Mouse (Mus musculus): ENCODE data around the gene Myof.
A peak's percentile ranks its signal among the peaks of the same experiment; 100 is the strongest.

The Myof gene

DNA sequence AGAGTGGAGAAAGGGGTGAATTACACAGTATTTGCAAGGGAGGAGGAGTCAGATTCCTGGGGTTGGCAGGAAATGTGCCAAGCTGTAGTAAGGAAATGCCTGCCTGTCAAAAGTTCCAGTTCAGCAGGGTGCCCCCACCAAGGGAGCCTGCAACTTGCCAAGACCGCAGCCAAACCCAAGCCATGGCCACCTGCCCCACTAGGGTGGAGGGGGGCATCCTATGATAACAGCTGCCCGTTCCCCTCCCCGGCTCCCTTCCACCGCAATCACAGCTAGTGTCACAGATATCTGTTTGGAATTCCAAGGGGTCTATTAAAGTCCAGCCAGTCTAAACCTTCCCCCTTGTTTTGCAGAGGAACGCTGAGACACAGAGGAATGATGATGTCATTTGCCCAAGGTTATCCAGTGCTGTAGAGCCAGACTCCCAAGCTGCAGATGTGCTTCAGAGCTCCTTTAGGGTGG is 1.1 kb downstream of the Myof start:
- no peak for ATAC-seq (ENCODE audit: low TSS enrichment)

DNA sequence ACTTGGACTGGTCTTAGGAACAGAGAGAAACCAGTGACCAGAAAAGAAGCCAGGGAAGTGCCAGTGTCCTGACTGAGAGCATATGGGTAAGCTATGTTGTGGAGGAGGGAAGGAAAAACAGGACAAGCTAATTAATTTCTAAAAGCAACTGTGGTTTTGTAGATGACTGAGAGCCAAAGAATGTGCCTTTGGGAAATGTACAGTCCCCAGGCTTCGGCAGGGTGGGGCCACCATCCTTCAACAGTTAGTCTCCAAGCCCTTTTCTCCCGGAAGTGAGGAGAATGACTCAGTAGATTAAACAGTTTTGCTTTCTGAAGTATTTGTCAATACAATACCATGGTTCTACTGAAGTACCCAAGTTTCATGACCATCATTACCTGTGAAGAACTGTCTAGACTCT is 5.1 kb downstream of the Myof start:
- no peak for ATAC-seq (ENCODE audit: low TSS enrichment)

DNA sequence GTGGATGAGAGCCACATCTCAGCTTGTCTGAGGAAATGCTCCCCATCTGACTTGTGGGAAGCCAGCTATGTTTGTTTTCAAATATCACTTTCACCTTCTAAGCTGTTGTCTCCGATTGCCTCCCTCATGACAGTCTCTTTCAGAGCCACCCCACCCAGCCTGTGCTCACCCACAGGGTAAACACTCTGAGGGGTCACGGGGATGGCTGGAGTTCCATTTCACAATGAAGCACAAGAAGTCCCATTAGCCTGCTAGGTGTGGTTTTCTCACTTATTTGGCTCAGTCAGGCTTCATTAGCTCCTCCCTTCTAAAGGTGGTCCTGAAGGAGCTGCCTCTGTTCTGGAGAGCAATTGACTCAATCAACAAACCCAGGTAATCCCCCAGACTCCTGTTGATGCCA is 7.6 kb downstream of the Myof start:
- no peak for ATAC-seq (ENCODE audit: low TSS enrichment)

DNA sequence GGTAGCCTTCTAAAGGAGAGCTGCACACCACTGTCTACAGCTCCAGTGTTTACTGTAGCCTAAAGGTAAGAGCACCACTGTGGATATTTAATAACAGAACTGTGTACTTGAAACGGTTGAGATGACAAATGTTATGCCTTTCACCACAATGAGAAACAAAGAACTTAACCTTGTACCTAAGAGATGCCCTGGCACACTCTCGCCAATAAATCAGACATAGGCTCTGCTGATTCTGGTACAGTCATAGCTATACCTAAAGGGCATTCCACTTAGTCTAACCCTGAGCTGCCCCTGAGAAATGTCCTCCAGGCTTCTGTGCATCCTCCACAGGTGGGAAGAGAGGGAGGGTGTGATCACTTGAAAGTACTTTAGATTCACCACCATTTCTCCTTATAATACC is 8.7 kb downstream of the Myof start:
- ATAC-seq (ENCODE audit: low TSS enrichment), result no peak

DNA sequence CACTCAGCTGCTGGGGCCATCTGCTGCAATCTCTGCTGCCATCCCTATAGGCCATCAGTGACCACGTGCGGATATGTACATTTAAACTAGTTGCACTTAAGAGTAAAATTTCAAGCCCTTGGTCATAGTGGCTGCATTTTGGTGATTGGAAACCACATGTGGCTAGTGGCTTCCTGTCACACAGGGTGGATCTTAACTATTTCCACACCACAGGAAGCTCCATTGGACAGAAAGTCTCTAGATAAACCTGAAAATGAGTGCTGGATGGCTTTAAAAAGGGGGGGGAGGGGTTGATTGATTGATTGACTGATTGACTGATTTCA is 9.7 kb downstream of the Myof start:
- ATAC-seq (ENCODE audit: low TSS enrichment), result no peak

DNA sequence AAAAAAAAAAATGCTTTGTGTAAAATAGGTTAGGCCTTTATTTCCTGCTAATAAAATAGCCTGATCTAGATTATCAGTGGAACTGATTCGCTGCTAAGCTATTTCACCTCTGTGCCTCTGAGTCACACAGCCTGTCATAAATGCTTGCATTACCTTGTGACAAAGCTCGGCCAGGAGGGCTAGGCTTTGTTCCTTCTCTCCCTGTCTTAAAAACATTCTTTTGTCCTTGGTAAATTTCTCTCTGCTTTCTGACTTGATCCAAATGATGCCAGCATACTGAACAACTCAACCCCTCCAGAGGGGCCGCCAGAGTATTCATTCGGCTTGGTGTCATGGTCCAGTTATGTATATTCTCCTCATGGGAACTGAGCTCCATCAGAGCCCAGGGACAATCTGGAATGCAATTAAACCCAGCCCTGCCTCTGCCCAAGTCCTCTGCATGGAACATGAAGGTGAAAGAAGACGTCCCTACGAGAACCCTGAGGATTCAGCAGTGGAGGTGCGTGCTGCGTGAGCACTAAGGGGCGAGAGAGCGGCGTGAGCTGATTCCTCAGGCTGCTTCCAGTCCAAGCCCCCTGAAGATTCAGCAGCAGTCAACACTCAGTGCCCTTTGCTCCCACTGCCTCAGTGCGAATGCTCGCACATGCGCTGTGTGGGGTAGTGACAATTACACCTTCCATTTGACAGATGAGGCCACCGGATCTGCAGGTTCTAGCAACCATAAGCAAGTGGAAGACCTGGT is 10.2 kb downstream of the Myof start:
- no peak for ATAC-seq (ENCODE audit: low TSS enrichment)

DNA sequence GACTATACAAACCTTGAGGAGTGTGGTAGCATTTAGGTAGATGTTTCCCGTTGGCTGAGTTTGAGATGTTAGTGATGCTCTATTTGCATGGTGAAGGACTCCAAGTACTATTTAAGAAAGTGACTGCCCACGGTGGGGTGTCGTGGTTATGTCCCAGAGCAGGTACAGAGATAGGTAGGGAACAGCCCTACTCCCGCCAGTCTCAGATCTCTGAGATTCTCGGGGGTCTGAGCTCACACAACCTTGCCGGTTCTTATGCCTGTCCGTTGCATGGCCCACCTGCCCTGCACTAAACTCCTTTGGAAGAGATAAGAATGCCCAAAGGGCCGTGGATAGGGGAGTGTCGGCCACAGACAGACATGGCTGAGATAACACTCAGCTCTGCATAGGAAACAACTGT is 12.2 kb downstream of the Myof start:
- ATAC-seq (ENCODE audit: low TSS enrichment), result no peak

DNA sequence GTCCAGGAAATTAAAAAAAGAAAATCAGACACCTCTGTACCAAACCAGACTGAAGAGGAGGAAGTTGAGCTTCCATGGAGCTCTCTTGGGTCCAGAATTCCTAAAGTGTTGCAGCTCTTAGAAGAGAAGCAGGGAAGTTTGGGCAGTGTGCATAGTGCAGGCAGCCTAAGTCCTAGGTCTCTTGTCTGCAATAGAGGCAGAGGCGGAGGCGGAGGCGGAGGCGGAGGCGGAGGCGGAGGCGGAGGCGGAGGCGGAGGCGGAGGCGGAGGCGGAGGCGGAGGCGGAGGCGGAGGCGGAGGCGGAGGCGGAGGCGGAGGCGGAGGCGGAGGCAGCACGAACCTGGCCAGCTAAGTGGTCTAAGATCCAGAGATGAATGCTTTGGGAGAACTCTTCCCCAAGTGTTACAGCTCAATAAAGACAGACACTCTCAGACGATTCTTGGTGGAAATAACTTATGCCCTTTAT is 12.7 kb downstream of the Myof start:
- peak; percentile 76 for ATAC-seq (ENCODE audit: low TSS enrichment)

DNA sequence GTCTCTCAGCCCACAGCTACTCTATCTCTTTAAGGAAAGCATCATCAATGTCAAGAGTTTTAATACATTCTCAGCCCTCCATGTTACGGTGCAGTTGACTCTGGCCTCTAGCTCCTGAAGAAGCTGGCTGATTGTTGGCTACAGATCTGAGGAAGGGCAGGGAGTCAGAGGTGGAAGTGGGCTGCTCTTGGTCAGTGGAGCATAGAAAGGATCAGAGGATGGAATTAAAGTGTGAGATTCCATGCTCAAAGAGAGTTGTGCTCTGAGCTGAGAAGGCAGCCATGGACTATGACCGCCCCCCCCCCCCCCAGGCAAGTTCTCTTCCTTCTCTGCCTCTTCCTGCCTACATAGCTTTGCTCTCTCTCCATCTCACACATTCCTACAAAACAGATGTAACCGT is 13.5 kb downstream of the Myof start:
- ATAC-seq (ENCODE audit: low TSS enrichment), result peak; percentile 32

DNA sequence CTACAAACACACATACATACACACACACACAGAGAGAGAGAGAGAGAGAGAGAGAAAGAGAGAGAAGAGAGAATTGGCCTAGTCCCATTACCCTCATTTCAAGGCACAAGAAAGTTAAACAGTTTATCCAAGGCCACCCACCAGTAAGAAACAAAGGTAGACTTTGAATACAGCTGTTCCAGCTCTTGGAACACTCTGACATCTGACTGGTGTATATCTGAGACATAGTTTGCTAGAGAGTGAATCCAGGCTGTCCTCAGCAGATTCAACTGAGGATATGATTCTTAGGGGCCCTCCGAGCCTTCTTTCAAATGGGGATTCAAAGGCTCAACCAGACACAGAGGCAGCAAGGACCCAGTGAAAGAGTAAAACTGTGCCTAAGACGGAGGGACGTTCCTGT is 14.1 kb downstream of the Myof start:
- no peak for ATAC-seq (ENCODE audit: low TSS enrichment)

DNA sequence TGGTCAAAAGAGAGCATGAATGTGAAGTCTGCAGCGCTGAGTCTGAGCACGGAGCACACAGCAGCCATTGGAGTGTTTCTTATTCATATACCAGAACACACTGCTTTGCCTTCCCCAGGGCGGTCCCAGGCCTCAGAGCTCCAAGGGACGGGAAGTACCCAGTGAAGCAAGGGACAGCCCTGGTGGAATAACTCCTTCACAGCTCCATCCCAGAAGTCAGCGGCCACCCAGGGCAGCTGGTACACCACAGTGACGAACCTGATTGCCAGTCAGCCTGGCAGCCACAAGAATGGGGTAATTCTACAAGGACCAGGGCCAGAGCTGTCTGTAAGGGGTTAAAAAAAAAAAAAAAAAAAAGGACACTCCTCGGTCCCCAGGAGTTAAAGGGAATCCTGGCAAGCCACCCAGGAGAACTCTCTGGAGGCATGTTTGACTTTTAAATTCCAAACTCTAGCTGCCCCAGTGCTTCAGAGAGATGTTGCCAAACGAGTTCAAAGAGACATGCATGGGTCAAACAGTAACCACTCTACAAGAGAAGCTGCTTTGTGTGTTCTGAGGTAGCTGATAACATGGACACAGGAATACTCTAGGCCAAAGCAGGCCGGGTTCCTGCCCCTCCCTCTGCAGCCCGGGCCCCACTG is 15.4 kb downstream of the Myof start:
- ATAC-seq (ENCODE audit: low TSS enrichment), result no peak

DNA sequence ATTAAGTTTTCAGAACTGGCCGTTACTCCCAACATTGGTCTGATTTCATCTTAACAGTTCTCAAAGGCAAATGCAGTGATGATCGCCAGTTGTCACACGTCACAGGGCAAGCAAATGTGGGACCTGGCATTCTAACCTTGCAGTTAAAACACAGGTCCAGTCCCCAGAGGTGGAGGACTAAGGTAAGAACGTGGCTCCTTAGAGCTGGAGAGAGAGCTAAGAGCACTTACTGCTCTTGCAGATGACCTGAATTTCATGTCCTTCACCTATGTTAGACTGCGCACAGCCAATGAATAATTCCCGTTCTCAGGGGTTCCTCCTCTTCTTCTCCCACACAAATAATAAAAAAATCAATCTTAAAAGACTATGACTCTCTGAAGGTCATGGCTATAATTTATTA is 16.0 kb downstream of the Myof start:
- no peak for ATAC-seq (ENCODE audit: low TSS enrichment)

DNA sequence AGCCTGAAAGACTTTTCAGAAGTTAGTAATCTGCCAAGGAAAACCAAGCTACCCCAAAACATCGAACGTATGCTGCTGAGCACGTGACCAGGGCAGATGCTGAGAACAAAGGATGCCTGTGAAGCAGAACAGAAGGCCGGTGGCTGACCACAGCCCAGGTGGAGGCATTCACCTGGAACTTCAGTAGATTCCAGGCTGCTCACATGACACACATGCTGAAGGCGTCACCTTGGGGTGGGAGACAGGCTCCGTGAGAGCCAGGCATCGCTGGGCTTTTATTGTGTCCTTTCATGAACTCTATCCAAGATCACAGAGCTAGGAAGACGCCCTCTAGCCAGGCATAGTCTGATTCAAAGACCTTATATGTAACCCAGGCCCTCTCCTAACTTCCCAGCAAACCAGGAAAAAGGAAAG is 17.2 kb downstream of the Myof start:
- no peak for ATAC-seq (ENCODE audit: low TSS enrichment)

DNA sequence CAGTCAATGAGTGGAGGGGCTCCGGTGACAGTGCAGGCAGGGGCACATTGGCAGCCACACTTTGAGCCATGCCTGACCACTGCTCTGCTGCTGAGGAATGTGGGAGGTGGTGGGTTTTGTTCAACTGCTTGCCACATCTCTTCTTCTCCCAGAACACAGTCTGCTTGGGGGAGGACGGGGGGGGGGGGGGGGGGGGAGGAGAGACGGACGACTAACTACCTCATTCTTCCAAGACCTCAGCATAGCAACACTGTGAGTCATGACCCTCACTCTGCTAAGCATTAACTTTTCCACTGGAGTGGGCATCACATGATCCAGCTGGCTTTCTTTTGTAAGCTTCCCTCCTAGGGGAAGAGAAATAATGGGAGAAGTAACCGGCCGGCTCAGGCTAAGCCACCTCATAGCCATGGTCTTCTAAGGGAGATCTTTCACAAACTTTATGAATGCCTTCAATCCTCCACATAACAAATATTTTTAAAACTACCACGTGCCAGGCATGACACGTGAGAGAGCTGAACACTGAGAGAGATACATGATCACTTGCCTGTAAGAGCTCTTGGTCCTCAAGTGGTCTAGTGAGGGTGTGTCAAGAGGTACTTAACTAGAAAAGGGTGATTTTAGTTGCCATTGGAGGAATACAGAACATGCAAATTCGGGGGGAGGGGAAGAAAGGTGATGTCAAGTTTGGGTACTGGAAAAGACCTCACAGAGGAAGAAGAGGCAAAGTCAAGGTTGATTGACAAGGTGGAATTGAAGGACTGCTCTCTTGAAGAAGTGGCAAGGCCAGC is 17.9 kb downstream of the Myof start:
- no peak for ATAC-seq (ENCODE audit: low TSS enrichment)

DNA sequence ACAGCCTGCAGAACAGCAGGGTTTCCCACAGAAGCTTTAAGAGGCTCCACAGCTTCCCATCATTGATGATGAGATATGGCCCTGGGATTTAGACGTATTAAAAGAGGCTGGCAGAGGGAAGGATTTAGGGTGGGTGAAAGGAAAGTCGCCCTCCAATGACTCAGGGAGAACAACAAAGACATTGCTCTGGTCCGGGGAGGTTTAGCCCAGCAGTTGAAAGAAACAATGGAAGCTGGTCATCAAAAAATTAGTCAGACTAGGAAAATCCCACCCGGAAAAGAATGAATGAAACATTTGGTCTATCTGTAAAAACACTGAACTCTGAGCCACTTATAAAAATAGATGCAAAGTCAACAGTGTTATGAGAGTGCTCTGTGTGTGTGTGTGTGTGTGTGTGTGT is 19.8 kb downstream of the Myof start:
- ATAC-seq (ENCODE audit: low TSS enrichment), result no peak

DNA sequence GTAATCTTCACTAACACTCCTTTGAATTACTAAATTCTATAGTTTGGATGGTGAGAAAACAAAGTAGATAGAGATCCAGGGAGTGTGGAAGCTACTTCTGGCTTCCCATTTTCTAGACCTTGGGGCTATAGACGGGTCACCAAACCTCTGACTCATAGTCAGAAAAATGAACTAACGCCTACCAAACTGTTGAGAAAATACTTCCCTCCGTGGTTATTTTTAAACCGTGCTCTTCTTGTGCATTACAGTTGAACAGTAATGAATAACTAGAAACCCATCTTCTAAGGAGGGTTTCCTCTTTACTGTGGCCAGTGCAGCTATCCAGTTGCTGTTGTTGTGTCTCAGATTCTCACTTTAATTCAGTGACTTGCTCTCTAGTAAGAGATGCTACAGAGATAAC is 20.7 kb downstream of the Myof start:
- ATAC-seq (ENCODE audit: low TSS enrichment), result no peak

DNA sequence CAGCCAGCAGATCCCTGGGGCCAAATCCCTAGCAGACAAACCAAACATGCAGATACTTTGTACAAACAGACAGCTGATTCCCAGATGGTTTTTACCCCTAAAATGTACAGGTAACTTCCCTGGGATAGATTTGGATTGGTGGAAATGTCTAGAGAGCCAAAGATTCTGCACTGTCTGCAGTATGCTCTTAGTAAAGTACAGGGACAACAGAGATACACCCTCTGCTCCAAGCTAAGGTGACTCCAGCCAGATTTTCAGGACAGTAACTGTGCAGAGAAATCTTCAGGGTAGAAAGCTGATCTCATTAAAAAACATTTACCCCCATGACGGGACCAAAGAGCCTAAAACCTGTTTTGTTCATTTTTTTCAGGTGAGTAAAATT is 27.5 kb downstream of the Myof start:
- ATAC-seq (ENCODE audit: low TSS enrichment), result peak; percentile 52

DNA sequence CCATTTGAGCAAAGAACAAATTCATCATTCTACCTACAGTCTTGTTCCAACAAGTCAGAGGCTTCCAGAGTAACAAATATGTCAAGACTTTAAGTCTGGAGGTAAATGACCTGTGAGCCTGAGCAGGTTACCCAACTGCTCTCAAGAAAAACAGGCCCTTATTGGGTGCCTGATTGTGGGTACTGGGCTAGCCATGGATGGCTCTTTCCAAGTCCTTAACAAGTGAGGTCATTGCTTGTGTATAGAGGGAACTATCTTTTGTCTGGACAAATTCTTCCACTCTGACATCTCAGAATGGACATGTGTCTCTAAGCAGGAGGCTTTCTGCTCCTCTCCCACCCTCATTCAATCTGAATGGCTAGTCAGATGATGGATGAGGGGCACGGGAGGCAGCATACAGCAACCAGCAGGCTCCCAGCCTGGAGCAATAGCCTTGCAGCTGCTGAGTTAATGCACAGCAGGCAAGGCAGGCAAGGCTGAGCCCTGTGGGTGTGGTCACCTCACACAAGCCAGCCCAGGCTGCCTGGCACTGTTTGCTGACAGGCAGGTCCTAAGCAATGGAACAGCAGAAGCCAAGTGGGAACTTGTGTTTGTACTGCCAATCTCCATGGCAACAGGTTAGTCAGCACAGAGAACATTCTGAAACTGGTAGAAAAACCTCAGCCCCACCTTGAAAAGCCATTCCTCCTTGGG is 28.1 kb downstream of the Myof start:
- ATAC-seq (ENCODE audit: low TSS enrichment), result peak; percentile 98

DNA sequence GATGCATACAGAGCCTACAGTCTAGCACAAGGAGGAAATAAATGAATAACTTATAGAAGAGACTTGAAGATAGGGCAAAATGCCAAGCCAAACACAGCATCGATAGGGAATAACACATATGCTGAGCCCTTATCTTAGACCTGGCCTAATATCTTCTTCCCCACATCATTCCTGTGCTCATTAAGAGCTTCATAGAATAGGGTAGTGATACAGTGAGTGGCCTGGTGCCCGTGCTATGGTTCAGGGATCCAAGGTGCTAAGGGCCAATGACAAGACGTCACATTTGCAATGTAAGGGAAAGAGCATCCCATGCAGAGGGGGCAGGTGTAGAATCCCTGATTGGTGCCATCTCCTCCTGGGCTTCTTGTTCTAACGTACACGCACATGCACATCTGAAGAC is 28.9 kb downstream of the Myof start:
- no peak for ATAC-seq (ENCODE audit: low TSS enrichment)

DNA sequence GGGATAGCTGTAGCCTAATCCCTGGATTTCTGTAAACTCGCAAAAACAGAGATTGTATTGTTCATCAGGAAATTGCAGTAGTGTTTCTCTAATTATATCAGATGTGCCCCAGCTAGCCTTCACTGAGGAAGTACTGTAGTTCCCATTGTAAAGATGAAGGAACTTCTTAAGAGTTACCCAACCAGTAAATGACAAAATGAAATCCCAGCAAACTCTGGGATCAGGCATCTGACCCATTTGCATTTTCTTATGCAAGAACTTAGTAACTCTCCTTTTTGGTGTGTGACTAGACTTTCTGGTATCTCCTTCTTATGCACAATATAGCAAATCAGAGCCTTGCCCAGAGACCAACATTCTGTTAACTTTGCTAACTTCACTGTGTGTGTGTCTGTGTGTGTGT is 32.0 kb downstream of the Myof start:
- no peak for ATAC-seq (ENCODE audit: low TSS enrichment)

DNA sequence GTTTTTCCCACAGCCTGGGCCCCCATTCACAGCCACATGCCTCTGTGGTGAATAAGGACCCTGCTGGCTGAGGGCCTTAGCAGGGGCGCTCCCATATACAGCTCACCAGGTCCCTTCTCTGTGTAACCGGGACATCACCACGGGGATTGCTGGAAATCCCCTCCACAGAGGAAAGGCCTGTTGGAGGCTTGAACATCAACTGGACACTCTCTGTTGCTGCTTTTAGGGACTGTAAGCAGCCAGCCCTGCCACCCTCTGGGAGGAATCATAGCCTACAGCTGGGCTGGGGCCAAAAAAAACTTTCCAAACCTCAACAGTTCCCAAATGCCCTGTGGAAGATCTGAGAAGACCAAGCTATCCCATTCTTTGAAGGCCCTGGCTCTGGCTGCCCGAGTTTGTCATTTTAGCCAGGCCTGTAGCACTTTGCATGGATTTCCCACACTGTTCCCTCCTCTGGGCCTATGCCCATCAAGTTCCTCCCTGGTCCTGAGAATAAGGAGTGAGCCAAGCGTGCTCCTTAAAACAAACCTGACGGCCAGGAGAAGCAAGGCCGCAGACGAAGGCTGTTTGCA is 38.5 kb downstream of the Myof start:
- no peak for ATAC-seq (ENCODE audit: low TSS enrichment)

Measured in frontal cortex, adult (tissue).